ENCODE assay signal across 26 mouse cellular contexts in the genomic region with DNA sequence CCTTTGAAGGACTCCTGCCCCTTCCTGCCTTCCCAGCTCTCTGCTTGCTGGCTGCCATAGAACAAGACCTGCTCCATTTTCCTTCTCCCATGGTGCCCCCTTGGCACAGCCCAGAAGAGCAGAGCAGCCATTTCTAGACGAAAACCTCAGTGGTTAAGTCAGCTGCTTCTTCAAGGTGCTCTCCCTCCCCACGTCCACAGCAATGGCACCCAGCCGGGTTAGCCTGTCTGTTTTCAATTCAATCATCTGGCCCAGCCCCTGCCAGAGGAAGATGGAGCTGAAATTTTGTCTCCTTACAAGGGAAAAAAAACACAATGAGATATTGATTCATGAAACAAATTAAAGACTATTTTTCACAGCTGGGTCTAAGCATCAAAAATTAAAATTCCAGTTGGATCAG. TPM values are rescaled to one million over a fixed set of nuclear protein-coding genes. Genes with fewer than 3 reads are reported as not detected.
DNase-seq lines count a peak whose midpoint lies in the region; ATAC-seq and TF ChIP-seq lines count a peak whose summit lies in the region.
"Had no signal": no experiment of that assay in that cellular context is flagged by ENCODE, and none has a peak within 500 bp of the region (broad histone marks: within the 10 kb centered on the region; RNA-seq: fewer than 3 reads in every experiment).

No protein-coding gene starts in this region.

- peaks cover 65% of the 10 kb centered on the region for H3K36me3 ChIP-seq in forebrain, embryonic 15.5 days
- H3K36me3 ChIP-seq in forebrain, embryonic 16.5 days (ENCODE audit: control insufficient read depth, insufficient read depth): peaks cover 38% of the 10 kb centered on the region

- H3K9me3 ChIP-seq in forebrain, embryonic 15.5 days: no peaks in the 10 kb centered on the region
- no peaks in the 10 kb centered on the region for H3K9me3 ChIP-seq in forebrain, embryonic 16.5 days (ENCODE audit: control insufficient read depth, low read length)
- H3K9me3 ChIP-seq: embryonic facial prominence, embryonic 12.5 days; heart, embryonic 10.5 days; heart, embryonic 15.5 days; limb, embryonic 10.5 days; limb, embryonic 15.5 days; liver, embryonic 13.5 days had no signal

- no peak for TF ChIP-seq CTCF in left cerebral cortex, adult 2 months (IDR thresholded peaks at IDR 0.05)
- TF ChIP-seq CTCF in bone marrow macrophage, adult 2 months (IDR thresholded peaks at IDR 0.05; ENCODE audit: low read depth, low read length): no peak

- H3K9ac ChIP-seq in forebrain, embryonic 15.5 days (replicated peaks): no peak overlapping the region
- H3K9ac ChIP-seq in forebrain, embryonic 16.5 days (replicated peaks; ENCODE audit: low read depth, low read length): no peak overlapping the region
- H3K9ac ChIP-seq: embryonic facial prominence, embryonic 12.5 days; heart, embryonic 15.5 days; kidney, embryonic 15.5 days; limb, embryonic 15.5 days; liver, embryonic 13.5 days had no signal

- no peak overlapping the region for H3K4me2 ChIP-seq in forebrain, embryonic 15.5 days (replicated peaks)
- H3K4me2 ChIP-seq in forebrain, embryonic 16.5 days (ENCODE audit: low read length): no peak overlapping the region
- H3K4me2 ChIP-seq: embryonic facial prominence, embryonic 12.5 days; heart, embryonic 15.5 days; kidney, embryonic 15.5 days; limb, embryonic 15.5 days; liver, embryonic 13.5 days had no signal

- no peak for ATAC-seq in cerebellum, adult (ENCODE audit: insufficient number of reproducible peaks, low FRiP score, low TSS enrichment)
- ATAC-seq in forebrain, embryonic 15.5 days (replicated peaks): no peak
- no peak for ATAC-seq in forebrain, embryonic 16.5 days
- ATAC-seq: activated CD4-positive, CD25-positive, alpha-beta regulatory T cell, adult 4 months had no signal

- H3K27me3 ChIP-seq in forebrain, embryonic 15.5 days: no peaks in the 10 kb centered on the region
- no peaks in the 10 kb centered on the region for H3K27me3 ChIP-seq in forebrain, embryonic 16.5 days (replicated peaks; ENCODE audit: control insufficient read depth, insufficient read depth, low read length)
- H3K27me3 ChIP-seq: CH12.LX; embryonic facial prominence, embryonic 12.5 days; heart, embryonic 15.5 days; kidney, embryonic 15.5 days; limb, embryonic 15.5 days; liver, embryonic 13.5 days; megakaryocyte, embryonic 14.5 days had no signal

- intact Hi-C loops in left cerebral cortex, adult 2 months (cut with DNase I): no loop called here
- intact Hi-C loops in left cerebral cortex, postnatal 14 days (cut with DNase I): no loop called here

- no peak overlapping the region for H3K4me3 ChIP-seq in forebrain, embryonic 15.5 days
- no peak overlapping the region for H3K4me3 ChIP-seq in forebrain, embryonic 16.5 days (replicated peaks; ENCODE audit: low read length)
- H3K4me3 ChIP-seq in left cerebral cortex, adult 2 months: no peak overlapping the region
- no peak overlapping the region for H3K4me3 ChIP-seq in bone marrow macrophage, adult 2 months (ENCODE audit: insufficient read depth, low read length)
- H3K4me3 ChIP-seq: embryonic facial prominence, embryonic 12.5 days; heart, embryonic 10.5 days; heart, embryonic 15.5 days; kidney, embryonic 15.5 days; limb, embryonic 10.5 days; limb, embryonic 15.5 days; liver, embryonic 13.5 days had no signal

- DNase-seq in cerebellum, adult 11 months: peak; percentile 27
- no peak for DNase-seq in left cerebral cortex, adult 2 months (ENCODE audit: extremely low spot score in 1 of 2, low spot score in 2 of 2)
- no peak for DNase-seq in left cerebral cortex, postnatal 14 days (ENCODE audit: low spot score in 2 of 2)
- DNase-seq: adrenal gland, adult 2 months; embryo, embryonic 11 days; gastrocnemius, postnatal 14 days; kidney, adult 18-20 months; kidney, postnatal 25 days; liver, embryonic 13.5 days; lung, adult 18-20 months; lung, postnatal 4 days; spleen, adult 18-20 months; thymus, postnatal 14 days had no signal

- WGBS in forebrain, embryonic 15.5 days: 77% methylated on average over 3 of the region's 3 CpGs
- 74% methylated on average over 3 of the region's 3 CpGs for WGBS in forebrain, embryonic 16.5 days

- H3K27ac ChIP-seq in forebrain, embryonic 15.5 days (replicated peaks): 0 out of 2 replicates have a peak overlapping the region, but pooled peaks have one; percentile 32
- H3K27ac ChIP-seq in forebrain, embryonic 16.5 days (ENCODE audit: low read length): no peak overlapping the region
- peak overlapping the region; percentile 38 for H3K27ac ChIP-seq in left cerebral cortex, adult 2 months
- H3K27ac ChIP-seq in bone marrow macrophage, adult 2 months (ENCODE audit: insufficient read depth, low read depth, low read length): peak overlapping the region; percentile 81; the same call in 1 of the 2 replicates
- H3K27ac ChIP-seq: heart, embryonic 10.5 days; heart, embryonic 15.5 days; kidney, embryonic 15.5 days; limb, embryonic 10.5 days; limb, embryonic 15.5 days; liver, embryonic 13.5 days had no signal

- no peak for TF ChIP-seq POLR2A in bone marrow macrophage, adult 2 months (IDR thresholded peaks at IDR 0.05; ENCODE audit: borderline replicate concordance, low read depth, low read length)

- H3K4me1 ChIP-seq in forebrain, embryonic 15.5 days: no peaks in the 10 kb centered on the region
- H3K4me1 ChIP-seq in forebrain, embryonic 16.5 days (replicated peaks; ENCODE audit: control insufficient read depth, insufficient read depth, low read length): no peaks in the 10 kb centered on the region
- H3K4me1 ChIP-seq in bone marrow macrophage, adult 2 months (ENCODE audit: control insufficient read depth, insufficient read depth, low read length): peaks cover 49% of the 10 kb centered on the region
- H3K4me1 ChIP-seq: embryonic facial prominence, embryonic 12.5 days; heart, embryonic 10.5 days; heart, embryonic 15.5 days; kidney, embryonic 15.5 days; limb, embryonic 10.5 days; limb, embryonic 15.5 days had no signal

RNA-seq across cellular contexts. Expression of gene Wdfy3, which starts 37.5 kb away (rescaled TPM):
- 26.2 and 26.3 TPM in 2 replicates for polyA plus RNA-seq in forebrain, embryonic 15.5 days (2015; fragmentation: Nextera tagmentation; extraction: Ambion mirVana)
- 28.0 TPM in 2 replicates for polyA plus RNA-seq in forebrain, embryonic 16.5 days (2015; fragmentation: Nextera tagmentation; extraction: Ambion mirVana)
- 100 to 1,000 TPM; 139 to 145 TPM for total RNA-seq in left cerebral cortex, adult 2 months (2021)
- total RNA-seq in left cerebral cortex, postnatal 14 days (2021): 100 to 1,000 TPM; 109 to 112 TPM
- polyA plus RNA-seq in bone marrow macrophage, adult 2 months (2012; ENCODE audit: insufficient read depth, insufficient read length, missing spikeins): 38.5 and 43.0 TPM in 2 replicates
- total RNA-seq: CH12.LX had no signal
